Mouse (Mus musculus) right cerebral cortex, postnatal 10 days (tissue): ENCODE results near the gene Dhrs11.
"Not testable (repeated sequence)": the region's sequence is repeated elsewhere in the genome, so short reads cannot be mapped to it uniquely, and the experiment has no call there.

ENCODE experiments used
- DNase-seq, 2 experiments: peaks; one replicate each; pipeline ENCODE4 v3.0.0; 2021; ENCODE audit warnings: low spot score in 2 of 2

Dhrs11 gene

DNA sequence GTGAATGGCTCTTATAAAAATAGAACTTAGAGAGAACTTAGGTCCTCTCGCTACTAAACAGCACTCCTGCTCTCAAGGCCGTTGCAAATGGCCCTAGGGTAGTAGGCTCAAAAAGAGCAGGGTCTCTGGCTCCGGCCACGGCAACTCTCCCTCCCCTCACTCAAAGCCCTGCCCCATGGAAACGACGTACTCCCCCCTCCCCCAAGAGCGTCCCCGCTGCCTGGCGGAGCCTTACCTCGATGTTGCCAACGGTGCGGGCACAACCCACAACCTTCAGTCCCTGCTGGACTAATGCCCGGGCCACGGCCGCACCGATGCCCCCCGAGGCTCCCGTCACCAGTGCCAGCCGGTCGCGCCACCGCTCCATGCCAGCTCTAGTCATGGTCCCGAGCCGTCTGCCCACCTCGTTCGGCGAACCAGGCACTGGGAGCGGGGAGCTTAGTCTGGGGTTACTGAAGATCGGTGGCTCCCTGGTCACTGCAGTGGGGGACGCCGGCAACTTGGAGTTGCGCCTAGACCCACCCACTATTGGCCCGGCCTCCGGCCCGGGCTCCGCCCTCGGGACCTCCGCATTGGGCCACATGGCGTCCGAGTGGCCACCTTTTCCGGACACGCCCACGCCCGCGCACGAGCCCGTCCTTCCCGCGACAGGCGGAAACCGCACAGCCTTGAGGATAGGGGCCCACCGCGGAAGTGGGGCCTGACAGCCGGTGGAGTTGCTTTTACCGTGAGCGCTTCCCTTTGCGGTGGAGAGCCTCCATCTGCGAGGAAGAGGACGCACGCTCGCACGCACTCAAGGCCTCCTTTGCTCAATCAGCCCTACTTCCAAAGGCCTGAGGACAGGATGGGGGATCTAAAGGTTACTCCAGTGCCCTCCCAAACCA, at the start of gene Dhrs11:
Gene Dhrs11, minus strand, starts transcription at position 479 of the 884 bp plus-strand sequence.
- peak; percentile 93 to 94 for DNase-seq

- not testable (repeated sequence) for DNase-seq
Observed at GRCm38 (mm10) chr11:84876020-84876419, 47.2 kb upstream of the Dhrs11 start.

DNA sequence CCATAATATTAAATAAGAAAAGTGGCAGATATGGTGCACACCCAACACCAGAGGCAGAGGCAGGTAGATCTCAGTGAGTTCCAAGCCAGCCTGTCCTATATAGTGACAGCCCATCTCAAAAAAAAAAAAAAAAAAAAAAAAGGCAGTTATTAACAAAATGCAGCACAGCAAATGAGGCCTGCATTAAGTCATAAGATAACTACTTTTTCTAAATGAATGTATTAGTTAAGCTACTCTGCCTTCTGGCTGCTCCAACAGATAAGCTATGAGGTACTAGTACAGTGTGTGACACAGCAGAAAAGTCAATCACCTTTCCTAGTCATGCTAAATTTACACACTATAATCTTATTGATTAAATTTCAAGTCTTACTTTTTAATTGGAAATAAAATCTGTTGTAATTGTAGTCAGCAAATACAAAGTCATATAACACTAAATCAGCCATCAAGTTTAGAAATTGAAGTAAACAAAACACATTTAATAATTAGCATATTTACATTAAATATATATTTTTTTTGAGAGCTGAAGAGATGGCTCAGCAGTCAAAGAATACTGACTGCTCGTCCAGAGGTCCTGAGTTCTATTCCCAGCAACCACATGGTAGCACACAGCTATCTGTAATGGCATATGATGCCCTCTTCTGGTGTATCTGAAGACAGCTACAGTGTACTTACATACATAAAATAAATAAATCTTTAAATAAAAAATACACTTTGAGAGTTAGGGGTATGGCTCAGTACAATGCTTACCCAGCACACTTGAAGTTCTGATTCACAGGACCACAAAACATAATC, 44.4 kb upstream of the Dhrs11 start:
- no peak for DNase-seq

DNA sequence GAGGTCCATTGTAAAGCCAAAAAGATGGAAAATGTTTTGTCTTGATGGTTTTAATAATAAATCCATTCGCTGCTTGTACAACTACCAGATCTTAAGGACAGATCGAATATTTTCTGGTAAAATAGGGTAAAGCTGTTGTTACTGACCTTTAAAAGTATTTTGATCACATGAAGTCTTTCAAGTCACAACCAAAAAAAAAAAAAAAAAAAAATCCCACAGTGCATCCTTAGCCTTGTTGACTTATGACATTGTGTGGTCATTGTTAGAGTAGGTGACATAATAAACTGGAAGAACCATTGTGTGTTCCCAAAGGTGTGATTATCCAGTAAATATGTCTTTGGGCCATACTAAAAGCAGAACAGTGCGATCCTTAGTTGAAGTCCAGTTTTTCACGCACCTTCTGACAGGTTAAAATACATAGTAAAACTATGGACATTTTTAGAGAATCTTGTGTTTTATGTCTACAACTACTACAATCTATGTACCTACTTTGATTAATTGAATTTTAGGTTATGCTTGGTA, 42.8 kb upstream of the Dhrs11 start:
- no peak for DNase-seq

DNA sequence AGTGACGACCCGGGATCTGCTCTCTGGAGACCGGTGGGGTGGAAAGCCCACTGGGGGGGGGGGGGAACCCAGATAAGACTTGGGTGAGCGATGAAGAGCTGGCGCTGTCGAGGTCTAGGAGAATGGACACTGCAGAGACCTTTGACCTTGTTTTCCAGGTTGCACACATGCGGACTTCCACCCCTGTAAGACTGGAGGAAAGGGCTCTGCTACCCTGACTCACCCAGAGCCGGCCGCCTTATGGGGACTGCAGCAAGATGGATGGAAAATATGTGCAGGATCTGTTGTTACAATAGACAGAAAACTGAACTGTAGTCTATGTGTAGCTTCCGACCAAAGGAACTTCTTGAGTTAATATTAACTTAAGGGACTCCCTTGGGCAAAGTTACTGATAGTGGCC, 42.3 kb upstream of the Dhrs11 start:
- DNase-seq, result no peak

- DNase-seq, result peak; percentile 94 to 95
Observed at GRCm38 (mm10) chr11:84870337-84871043, 41.7 kb upstream of the Dhrs11 start, which contains the start of gene Ggnbp2. Gene Ggnbp2, minus strand, starts transcription at chr11:84870817.

DNA sequence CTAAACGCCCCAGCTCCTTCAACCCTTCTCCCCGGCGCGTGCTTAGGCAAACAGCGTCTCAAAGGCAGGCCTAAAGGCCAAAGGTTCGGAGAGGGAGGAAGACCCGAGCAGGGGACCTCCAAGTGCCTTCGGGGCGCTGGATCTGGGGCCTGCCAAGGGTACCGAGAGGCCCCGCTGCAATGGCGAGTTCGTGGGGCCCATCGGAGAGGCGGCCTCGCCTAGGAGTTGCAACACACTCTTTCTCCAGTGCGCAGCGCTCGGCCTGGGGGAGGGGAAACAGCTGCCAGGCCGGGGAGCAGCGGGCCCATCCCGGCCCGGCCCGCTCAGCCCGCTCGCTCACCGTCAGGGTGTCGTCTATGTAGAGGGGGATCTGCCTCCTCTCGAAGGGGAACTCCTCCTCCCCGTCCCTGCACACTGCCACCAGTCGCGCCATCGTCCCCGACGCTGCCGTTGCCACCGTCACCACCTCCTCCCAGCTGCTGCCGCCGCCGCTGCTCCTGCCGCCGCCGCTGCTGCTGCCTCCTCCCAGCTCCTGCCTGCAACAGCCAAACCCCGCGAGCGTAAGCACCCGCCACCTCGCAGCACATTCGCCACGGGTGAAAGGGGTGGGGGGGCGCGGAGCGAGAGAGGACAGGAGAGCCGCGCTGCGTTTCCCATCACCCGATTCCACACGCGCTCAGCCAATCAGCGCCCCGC, 40.9 kb upstream of the Dhrs11 start:
- DNase-seq, result peak; percentile 97

GRCm38 (mm10) chr11:84868786-84869259, 40.0 kb upstream of the Dhrs11 start:
- no peak for DNase-seq

DNA sequence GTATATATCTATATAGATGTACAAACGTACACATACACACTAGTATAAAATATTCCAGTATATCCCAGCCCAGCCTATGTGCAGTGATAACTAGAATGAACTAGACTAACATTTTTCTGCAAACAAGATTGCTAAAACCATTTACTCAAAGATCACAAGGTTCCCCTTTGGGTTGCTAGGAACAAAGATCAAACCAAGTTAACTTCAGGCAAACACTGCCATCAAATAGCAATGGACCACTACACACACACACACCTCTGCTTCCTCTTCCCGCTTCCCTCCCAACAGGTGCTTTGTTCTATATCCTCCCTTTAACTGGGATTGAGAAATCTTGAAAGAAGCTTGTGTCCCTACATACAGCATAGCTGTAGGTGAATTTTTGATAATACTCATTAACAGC, 38.8 kb upstream of the Dhrs11 start:
- peak in 1 of 2 experiments; percentile 14 for DNase-seq

- DNase-seq, result no peak
Observed at GRCm38 (mm10) chr11:84865268-84865667, 36.5 kb upstream of the Dhrs11 start.

- DNase-seq, result no peak
Observed at GRCm38 (mm10) chr11:84855285-84855684, 26.5 kb upstream of the Dhrs11 start.

DNA sequence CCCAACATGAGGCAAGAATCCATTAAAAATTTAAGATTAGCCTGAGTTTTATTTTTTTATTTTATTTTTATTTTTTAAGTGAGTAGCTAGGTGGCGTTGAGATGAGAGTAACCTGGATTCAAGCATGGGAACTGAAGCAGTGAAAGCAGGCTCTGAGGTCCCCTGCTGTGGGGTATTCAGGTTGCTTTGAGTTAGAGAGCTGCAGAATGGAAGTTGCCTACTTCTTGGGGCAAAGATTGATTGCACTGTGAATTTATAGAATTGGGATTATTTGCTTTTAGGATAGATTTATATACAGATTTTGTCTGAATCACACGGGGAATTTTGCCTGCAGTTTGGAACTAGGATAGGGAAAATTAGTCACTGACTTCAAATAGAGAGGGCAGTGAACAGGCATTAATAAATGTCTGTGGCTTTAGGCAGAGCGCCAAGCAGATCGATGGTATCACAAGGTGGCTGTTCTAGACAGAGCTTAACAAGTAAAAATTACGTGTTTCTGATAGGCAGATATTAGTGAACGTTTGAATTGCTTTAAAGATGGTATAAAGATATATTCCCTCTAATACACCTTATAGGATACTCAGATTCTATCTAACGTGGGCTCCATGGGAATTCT, 18.8 kb upstream of the Dhrs11 start:
- no peak for DNase-seq

DNA sequence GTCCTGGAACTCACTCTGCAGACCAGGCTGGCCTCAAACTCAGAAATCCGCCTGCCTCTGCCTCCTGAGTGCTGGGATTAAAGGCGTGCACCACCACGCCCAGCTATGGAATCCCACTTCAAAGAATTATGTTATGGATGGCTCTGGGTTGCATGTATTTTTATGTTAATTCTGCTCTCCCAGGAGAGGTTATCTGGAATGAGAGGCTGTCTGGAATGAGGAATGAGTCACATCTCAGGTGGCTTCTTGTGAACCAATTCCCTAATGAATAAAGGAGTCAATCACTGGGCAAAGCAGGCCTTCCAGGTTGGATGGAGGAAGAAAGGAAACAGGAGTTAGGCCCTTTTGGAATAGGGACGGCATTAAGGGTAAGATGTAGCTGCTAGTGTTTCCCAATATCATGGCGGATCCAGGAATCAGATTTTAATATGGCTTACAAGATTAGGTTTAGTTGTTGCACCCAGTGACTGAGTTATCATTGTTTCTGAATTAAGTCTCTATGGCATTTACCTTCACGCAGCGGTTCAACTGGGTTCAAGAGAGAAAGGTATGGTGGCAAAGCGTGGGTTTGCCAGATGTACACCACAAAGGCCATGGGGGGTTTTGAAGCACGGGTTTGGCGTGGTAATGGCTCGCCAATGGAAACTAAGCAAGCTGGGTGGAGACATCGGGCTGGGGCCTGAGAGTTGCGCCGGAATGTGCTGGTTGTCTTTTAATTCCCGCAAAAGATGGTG, 18.1 kb upstream of the Dhrs11 start:
- DNase-seq, result no peak

GRCm38 (mm10) chr11:84839330-84839729, 10.5 kb upstream of the Dhrs11 start:
- DNase-seq, result no peak

- DNase-seq, result not testable (repeated sequence)
Observed at GRCm38 (mm10) chr11:84829495-84829894, 701 bp upstream of the Dhrs11 start.

GRCm38 (mm10) chr11:84827901-84828503, 792 bp downstream of the Dhrs11 start:
- no peak for DNase-seq

GRCm38 (mm10) chr11:84827492-84827891, 1.3 kb downstream of the Dhrs11 start:
- no peak for DNase-seq

GRCm38 (mm10) chr11:84826185-84826584, 2.6 kb downstream of the Dhrs11 start:
- peak; percentile 61 to 70 for DNase-seq

GRCm38 (mm10) chr11:84825261-84825807, 3.5 kb downstream of the Dhrs11 start:
- DNase-seq, result no peak
